Mouse (Mus musculus) embryonic facial prominence, embryonic 14.5 days (tissue): Measurements from ENCODE around the gene Ms4a5. TPM values are rescaled to one million over a fixed set of nuclear protein-coding genes. Genes with fewer than 3 reads are reported as not detected.
"Not testable (repeated sequence)": the region's sequence is repeated elsewhere in the genome, so short reads cannot be mapped to it uniquely, and the experiment has no call there.

Experiments used
- ATAC-seq: fragments of 200-750 bp; cut with Nextera tagmentation; 2 replicates; pipeline ENCODE4 v1.8.0; 2017; ENCODE audit warnings: low read depth, moderate number of reproducible peaks, moderate TSS enrichment
- DNase-seq: peaks from one replicate; pipeline ENCODE4 v3.0.0-alpha.2; 2015; ENCODE audit warnings: low spot score
- H3K27ac ChIP-seq: fragments of 300-500 bp; sonication (generic); replicated peaks from 2 replicates; pipeline ENCODE4 v1.5.1; 2014; ENCODE audit warnings: low read depth, mild to moderate bottlenecking, low read length, moderate library complexity
- H3K27me3 ChIP-seq: fragments of 300-500 bp; sonication (generic); replicated peaks from 2 replicates; pipeline ENCODE4 v1.6.1; 2014; ENCODE audit warnings: low read length; ENCODE audit not compliant: control insufficient read depth, insufficient read depth
- H3K36me3 ChIP-seq: fragments of 300-500 bp; sonication (generic); 2 replicates; pipeline ENCODE4 v1.6.1; 2014; ENCODE audit warnings: low read length, mixed read lengths; ENCODE audit not compliant: control insufficient read depth, insufficient read depth
- H3K4me1 ChIP-seq: fragments of 300-500 bp; sonication (generic); 2 replicates; pipeline ENCODE4 v1.6.1; 2014; ENCODE audit warnings: antibody characterized with exemption, low read length; ENCODE audit not compliant: control insufficient read depth, insufficient read depth
- H3K4me2 ChIP-seq: fragments of 300-500 bp; sonication (generic); 2 replicates; pipeline ENCODE4 v1.6.1; 2014; ENCODE audit warnings: low read depth, mild to moderate bottlenecking, low read length, moderate library complexity, mixed read lengths
- H3K4me3 ChIP-seq: fragments of 300-500 bp; sonication (generic); 2 replicates; pipeline ENCODE4 v1.5.1; 2014; ENCODE audit warnings: low read depth, mild to moderate bottlenecking, low read length
- H3K9ac ChIP-seq: fragments of 300-500 bp; sonication (generic); 2 replicates; pipeline ENCODE4 v1.6.1; 2014; ENCODE audit warnings: low read depth, mild to moderate bottlenecking, low read length, moderate library complexity, mixed read lengths
- H3K9me3 ChIP-seq: fragments of 300-500 bp; sonication (generic); 2 replicates; pipeline ENCODE4 v1.6.1; 2016; ENCODE audit warnings: low read length; ENCODE audit not compliant: control insufficient read depth
- WGBS: fragments of 180-500 bp; shearing (Covaris S2); extraction: QIAGEN DNeasy Blood & Tissue Kit; methylation state at CpG from one replicate; pipeline ENCODE4 v1.1.7; 2014; 5-methylcytosine and 5-hydroxymethylcytosine counted together
- polyA plus RNA-seq: library from polyadenylated mRNA; unstranded; fragments of >200 nt; fragmentation: Nextera tagmentation; extraction: Ambion mirVana; gene quantifications from 2 replicates; pipeline ENCODE4 v1.2.1, GENCODE M21; 2014

The Ms4a5 gene
- not detected in 2 replicates for polyA plus RNA-seq

DNA sequence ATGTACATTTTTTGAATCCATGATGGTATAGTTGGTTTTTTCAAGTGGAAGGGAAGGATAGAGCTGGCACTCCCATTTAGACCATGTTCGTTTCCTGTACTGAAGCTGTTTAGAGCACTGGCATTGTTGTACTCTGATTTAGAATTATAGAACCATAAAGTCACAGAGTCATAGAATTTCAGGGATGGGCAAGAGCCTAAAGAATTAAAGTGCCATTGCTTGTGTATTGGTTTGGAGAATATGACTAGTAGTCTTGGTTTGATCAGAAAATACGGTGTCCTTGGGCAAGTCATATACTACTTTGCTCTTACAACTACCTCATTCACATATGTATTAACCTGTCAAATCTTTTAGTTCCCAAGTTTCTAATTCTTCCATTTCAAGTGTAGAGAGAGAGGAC, at the start of gene Ms4a5:
Ms4a5 (minus strand) TSS at position 101 of the 400 bp plus-strand sequence.
- no peaks in the 10 kb centered on the region for H3K36me3 ChIP-seq
- no peak within 1 kb of the TSS for H3K27ac ChIP-seq
- H3K4me3 ChIP-seq, result no peak within 1 kb of the TSS
- H3K27me3 ChIP-seq, result no peaks in the 10 kb centered on the region
- ATAC-seq, result no peak
- no peaks in the 10 kb centered on the region for H3K9me3 ChIP-seq
- no peak for DNase-seq
- WGBS, result 98% methylated on average over 2 of the region's 2 CpGs
- no peak within 1 kb of the TSS for H3K4me2 ChIP-seq
- no peak within 1 kb of the TSS for H3K9ac ChIP-seq
- H3K4me1 ChIP-seq, result no peaks in the 10 kb centered on the region

DNA sequence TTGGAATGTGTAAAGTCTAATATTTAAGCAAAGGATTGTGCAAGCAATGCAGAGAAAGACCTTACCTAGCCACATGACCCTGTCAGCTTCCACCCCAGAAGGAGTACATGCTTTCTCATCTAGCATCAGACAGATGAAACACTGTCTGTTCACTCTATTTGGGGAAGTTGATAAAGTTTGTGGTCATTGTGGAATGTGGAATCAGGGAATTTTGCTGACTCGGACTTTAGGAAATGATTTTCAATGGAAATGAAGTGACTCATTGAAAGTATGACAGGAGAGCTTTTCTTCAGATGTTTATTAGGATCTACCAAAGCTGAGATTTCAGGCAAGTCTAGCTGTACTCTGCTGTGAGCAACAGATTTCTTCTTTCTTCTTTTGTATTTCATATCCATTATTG, 37.5 kb upstream of the Ms4a5 start:
- 67% methylated on average over 1 of the region's 1 CpGs for WGBS
- H3K4me1 ChIP-seq, result no peaks in the 10 kb centered on the region

DNA sequence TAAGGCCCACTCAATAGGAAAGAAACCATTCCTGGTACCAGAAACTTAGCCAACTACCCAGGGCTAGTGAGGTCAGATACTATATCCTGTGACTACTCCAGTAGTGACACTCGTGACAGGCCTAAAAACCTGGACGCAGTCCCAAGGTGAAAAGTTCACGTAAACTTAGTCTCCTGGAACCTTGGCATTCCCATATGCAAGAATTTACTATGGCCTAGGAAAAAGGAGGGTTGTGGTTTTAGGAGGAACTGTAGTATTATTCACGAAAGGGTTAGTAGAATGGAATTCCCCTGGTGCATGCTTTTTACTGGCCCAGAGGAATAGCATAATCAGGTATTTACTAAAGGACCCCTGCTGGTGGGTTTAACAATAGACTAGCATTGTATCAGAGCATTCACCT, 33.1 kb upstream of the Ms4a5 start:
- DNase-seq (no peak), ATAC-seq (no peak)
- 91% methylated on average over 4 of the region's 4 CpGs for WGBS
- H3K9me3 ChIP-seq, result no peaks in the 10 kb centered on the region
- H3K4me2 ChIP-seq, result no peak overlapping the region
- no peaks in the 10 kb centered on the region for H3K36me3 ChIP-seq
- H3K27ac ChIP-seq, result no peak overlapping the region
- no peaks in the 10 kb centered on the region for H3K27me3 ChIP-seq
- H3K9ac ChIP-seq, result no peak overlapping the region
- H3K4me1 ChIP-seq, result no peaks in the 10 kb centered on the region
- H3K4me3 ChIP-seq, result no peak overlapping the region

More for the DNA sequence above, 37.5 kb upstream of the Ms4a5 start:
- Histone ChIP-seq H3K27me3 (no peaks in the 10 kb centered on the region), H3K36me3 (no peaks in the 10 kb centered on the region), H3K4me2 (no peak overlapping the region), H3K4me3 (no peak overlapping the region), H3K9ac (no peak overlapping the region), H3K27ac (no peak overlapping the region), H3K9me3 (no peaks in the 10 kb centered on the region)
- DNase-seq, result no peak
- no peak for ATAC-seq

DNA sequence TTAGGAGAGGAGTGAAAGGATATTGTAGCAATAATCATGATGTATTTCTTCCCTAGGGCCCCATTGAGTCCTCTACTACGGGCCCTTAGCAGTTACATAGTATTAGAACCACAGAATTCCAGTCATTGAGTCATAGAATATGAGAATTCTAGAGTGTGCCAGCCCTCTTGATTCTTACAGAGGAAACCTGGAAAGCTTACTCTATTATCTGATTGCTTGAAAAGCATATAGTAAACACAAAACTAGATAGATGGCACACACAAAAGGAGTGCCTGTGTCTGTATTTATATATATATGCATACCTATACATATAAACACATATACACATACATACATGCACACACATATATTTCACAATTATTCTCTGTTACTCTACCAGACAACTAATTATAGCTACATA, 30.7 kb upstream of the Ms4a5 start, which contains the start of gene Ms4a14:
Ms4a14 (minus strand) TSS at position 101 of the 400 bp plus-strand sequence.
- Histone ChIP-seq H3K4me2 (no peak within 1 kb of the TSS), H3K4me3 (no peak within 1 kb of the TSS), H3K9me3 (no peaks in the 10 kb centered on the region), H3K4me1 (no peaks in the 10 kb centered on the region), H3K27ac (no peak within 1 kb of the TSS), H3K36me3 (no peaks in the 10 kb centered on the region), H3K27me3 (no peaks in the 10 kb centered on the region), H3K9ac (no peak within 1 kb of the TSS)
- DNase-seq (no peak), ATAC-seq (no peak)
- WGBS, result 61% methylated on average over 1 of the region's 1 CpGs

DNA sequence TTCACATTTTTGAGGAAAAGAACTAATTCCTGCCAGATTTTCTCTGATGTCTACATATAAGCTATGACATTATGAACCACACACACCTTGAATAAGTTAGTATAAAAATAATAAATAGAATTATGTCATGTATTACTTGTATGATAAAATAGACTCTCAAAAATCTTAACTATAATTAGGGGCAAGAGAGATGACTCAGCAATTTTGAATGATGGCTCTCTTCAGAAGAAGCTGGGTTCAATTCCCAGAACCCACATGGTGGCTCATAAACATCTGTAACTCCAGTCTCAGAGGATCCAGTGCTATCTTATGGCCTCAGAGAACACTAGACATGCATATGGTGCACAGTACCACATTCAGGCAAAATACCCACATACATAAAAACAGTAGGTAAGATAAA, 25.2 kb upstream of the Ms4a5 start:
- no peak overlapping the region for H3K4me2 ChIP-seq
- H3K36me3 ChIP-seq, result no peaks in the 10 kb centered on the region
- H3K27me3 ChIP-seq, result no peaks in the 10 kb centered on the region
- no peak for ATAC-seq
- H3K27ac ChIP-seq, result no peak overlapping the region
- H3K4me1 ChIP-seq, result no peaks in the 10 kb centered on the region
- no peak for DNase-seq
- no peaks in the 10 kb centered on the region for H3K9me3 ChIP-seq
- no peak overlapping the region for H3K9ac ChIP-seq
- no peak overlapping the region for H3K4me3 ChIP-seq

DNA sequence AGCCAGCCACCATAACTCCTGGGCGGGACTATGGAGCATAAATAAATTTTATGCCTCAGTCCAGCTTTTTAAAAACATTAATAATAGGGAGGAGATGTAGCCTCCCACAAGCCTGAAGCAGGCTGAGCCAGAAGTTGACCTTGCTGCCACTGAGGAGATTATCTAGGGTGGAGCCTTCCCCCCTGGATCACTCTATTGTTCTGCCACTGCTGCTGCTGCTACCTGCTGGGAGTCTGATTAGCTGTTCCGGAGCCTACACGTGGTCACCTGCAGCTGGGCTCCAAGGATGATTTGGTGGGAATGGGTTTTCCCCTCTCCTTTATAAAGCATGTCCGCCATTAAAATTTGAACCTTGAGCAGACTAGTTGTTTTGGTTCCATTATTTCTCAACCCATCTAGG, 15.9 kb upstream of the Ms4a5 start:
- 46% methylated on average over 4 of the region's 4 CpGs for WGBS
- DNase-seq, result not testable (repeated sequence)

GRCm38 (mm10) chr19:11298939-11299338, 15.3 kb upstream of the Ms4a5 start:
- H3K4me3 ChIP-seq, result no peak overlapping the region
- no peak overlapping the region for H3K4me2 ChIP-seq
- 42% methylated on average over 2 of the region's 2 CpGs for WGBS
- H3K9ac ChIP-seq, result no peak overlapping the region
- H3K27ac ChIP-seq, result no peak overlapping the region
- DNase-seq (no peak), ATAC-seq (no peak)
- no peaks in the 10 kb centered on the region for H3K9me3 ChIP-seq
- H3K36me3 ChIP-seq, result no peaks in the 10 kb centered on the region
- H3K27me3 ChIP-seq, result no peaks in the 10 kb centered on the region
- no peaks in the 10 kb centered on the region for H3K4me1 ChIP-seq

More for the DNA sequence above, 15.9 kb upstream of the Ms4a5 start:
- not testable (repeated sequence) for H3K9ac ChIP-seq, H3K27ac ChIP-seq, H3K9me3 ChIP-seq, ATAC-seq, H3K4me2 ChIP-seq, H3K36me3 ChIP-seq, H3K27me3 ChIP-seq, H3K4me3 ChIP-seq, H3K4me1 ChIP-seq

DNA sequence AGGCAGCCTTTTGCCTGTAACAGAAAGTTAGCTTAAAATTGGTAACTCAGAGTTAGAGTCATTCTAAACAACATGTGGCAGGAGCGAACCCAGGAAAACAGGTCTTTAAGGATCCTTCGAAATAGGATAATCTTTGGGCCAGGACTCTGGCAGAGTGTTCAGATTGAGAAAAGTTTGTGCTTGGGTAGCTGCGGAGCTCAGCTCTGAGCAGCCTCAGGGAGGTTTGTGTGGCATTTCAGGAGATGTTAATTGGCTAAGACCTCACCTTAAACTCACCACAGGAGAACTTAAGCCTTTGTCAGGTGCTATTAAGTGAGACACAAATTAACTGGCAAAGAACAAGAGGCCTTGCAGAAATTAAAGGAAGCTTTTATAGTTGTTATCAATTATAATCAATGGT, 9.9 kb upstream of the Ms4a5 start:
- H3K27ac ChIP-seq, H3K27me3 ChIP-seq, DNase-seq, ATAC-seq, H3K4me1 ChIP-seq, H3K36me3 ChIP-seq, H3K4me3 ChIP-seq, H3K9me3 ChIP-seq, H3K9ac ChIP-seq: not testable (repeated sequence)
- peak overlapping the region; percentile 59 for H3K4me2 ChIP-seq
- 11% methylated on average over 3 of the region's 3 CpGs for WGBS

DNA sequence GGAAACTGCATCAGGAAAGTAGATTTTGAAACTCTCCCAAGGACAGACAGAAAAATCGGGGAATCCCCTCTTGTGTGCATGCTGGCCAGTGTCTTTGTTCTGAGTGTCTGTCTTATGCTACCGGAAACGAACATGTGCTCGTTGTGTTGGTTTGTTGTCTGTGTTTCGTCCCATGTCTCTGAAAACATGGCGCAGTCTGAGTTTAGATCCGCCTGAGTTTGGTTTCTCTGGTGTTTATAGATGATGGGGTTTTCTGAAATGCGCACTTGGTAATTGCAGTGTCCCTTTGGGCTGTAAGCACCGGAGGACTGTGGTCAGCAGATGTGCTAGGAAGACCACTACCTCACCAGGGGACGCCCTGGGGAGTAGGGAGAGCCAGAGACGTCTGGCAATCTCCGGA, 9.3 kb upstream of the Ms4a5 start:
- no peaks in the 10 kb centered on the region for H3K9me3 ChIP-seq

More for the DNA sequence above, 9.3 kb upstream of the Ms4a5 start:
- 5% methylated on average over 12 of the region's 12 CpGs for WGBS
- H3K36me3 ChIP-seq, result no peaks in the 10 kb centered on the region
- no peaks in the 10 kb centered on the region for H3K27me3 ChIP-seq
- H3K27ac ChIP-seq, result peak overlapping the region; percentile 70
- H3K4me1 ChIP-seq, result no peaks in the 10 kb centered on the region
- peak; percentile 58 for DNase-seq
- peak; percentile 30; the same call in 1 of the 2 replicates for ATAC-seq
- peak overlapping the region; percentile 62 for H3K9ac ChIP-seq
- H3K4me3 ChIP-seq, result peak overlapping the region; percentile 40
- peak overlapping the region; percentile 59 for H3K4me2 ChIP-seq
